Mouse (Mus musculus): Measurements from ENCODE around the gene Arxes2. TPM values are rescaled to one million over a fixed set of nuclear protein-coding genes. Genes with fewer than 3 reads are reported as not detected.
"Not testable (repeated sequence)": the region's sequence is repeated elsewhere in the genome, so short reads cannot be mapped to it uniquely, and the experiment has no call there.

The Arxes2 gene
- polyA plus RNA-seq, 1 experiment: 7.4 TPM

- TF ChIP-seq GATA1 (IDR thresholded peaks at IDR 0.05; ENCODE audit: low read length): no peak
These were observed 3.0 kb upstream of the Arxes2 start for GRCm38 (mm10) chrX:135990661-135991060.

DNA sequence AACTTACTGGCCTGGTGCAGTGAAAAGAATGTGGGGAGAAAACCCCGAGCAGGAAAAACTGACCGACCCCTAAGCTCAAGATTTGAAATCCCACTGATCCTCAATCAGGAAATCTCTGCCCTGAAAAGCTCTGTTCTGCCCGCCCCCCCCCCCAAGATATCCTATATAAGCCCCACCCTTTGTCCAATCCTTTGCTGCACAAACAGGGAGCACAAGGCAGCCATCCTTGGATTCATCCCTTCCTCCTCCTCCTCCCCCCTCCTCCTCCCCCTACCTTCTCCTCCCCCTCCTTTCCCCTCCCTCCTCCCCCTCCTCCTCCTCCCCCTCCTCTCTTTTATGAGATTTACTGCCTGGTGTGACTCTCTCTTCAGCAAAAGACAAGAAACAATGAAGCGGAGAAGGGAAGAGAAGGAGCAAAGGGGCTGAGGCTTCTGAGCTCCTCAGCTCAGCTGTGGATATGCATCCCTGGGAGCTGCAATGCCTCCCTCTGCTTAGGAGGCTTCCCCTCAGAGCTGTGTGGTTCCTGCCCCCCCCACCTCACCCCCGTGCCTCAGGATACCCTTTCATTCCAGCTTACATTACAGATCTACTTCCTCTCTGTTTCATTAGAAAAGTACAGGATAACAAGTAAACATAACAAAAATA lies 13.7 kb downstream of the Arxes2 start:
- TF ChIP-seq GATA1 (IDR thresholded peaks at IDR 0.05; ENCODE audit: low read length): no peak

- TF ChIP-seq GATA1 (IDR thresholded peaks at IDR 0.05; ENCODE audit: low read length): no peak
These were observed 20.8 kb downstream of the Arxes2 start for GRCm38 (mm10) chrX:136014392-136014791.

- TF ChIP-seq GATA1 (IDR thresholded peaks at IDR 0.05; ENCODE audit: low read length): no peak
These were observed 36.7 kb downstream of the Arxes2 start for GRCm38 (mm10) chrX:136030331-136030730.

DNA sequence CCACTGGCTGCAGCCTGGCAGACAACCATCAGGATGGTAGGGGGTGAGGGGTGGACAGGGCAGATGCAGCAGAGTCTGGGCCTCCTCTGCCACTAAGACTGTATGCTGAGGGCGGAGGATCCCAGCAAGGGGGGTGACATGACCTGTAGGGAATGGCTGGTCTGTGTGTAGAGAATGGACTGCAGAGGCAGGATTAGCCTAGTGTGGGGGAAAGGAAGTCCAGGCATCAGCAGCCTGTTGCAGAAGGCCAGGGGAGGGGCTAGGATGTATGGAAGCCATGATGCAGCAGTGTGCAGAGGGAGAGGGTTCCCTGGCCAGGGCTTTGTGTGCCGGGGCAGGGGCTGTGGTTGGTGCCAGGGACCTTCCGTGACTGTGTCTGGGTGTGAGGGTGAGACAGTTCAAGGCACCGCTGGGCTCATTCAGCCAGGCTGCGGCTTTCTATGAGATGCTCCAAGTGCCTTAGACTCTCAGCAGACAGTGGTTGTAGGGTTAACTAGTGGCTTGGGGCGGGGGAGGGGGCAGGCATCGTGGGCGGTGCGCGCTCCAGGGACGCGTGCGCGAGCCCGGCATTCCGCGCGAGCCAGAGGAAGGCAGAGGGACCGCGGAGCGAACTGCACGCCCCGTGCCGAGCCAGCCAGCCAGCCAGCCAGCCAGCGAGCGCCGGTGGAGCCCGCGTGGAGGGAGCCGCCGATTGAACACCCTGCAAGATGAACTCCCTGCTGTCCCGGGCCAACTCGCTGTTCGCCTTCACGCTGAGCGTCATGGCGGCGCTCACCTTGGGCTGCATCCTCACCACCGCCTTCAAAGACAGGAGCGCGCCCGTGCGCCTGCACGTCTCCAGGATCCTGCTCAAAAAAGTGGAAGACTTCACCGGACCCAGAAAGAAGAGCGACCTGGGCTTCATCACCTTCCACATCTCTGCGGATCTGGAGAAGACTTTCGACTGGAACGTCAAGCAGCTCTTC lies 39.5 kb downstream of the Arxes2 start, which contains the start of gene Arxes1:
Gene Arxes1, plus strand, starts transcription at position 569 of the 965 bp plus-strand sequence.
- TF ChIP-seq GATA1 (IDR thresholded peaks at IDR 0.05; ENCODE audit: low read length): not testable (repeated sequence)

- TF ChIP-seq GATA1 (IDR thresholded peaks at IDR 0.05; ENCODE audit: low read length): no peak
These were observed 50.1 kb downstream of the Arxes2 start for GRCm38 (mm10) chrX:136043726-136044125.

Other genes starting within 250 kb of the Arxes2 start
- gene Bhlhb9, start 196.2 kb upstream of the Arxes2 start, polyA plus RNA-seq (2012): 29.3 and 55.1 TPM in 2 replicates
- not detected in 2 replicates for gene Gprasp2, start 154.8 kb upstream of the Arxes2 start, polyA plus RNA-seq (2012)
- not detected in 2 replicates for gene Arxes1, start 39.5 kb downstream of the Arxes2 start, polyA plus RNA-seq (2012)
- 0.17 TPM in 1 of 2 replicates, not detected in the other for gene Bex2, start 74.4 kb downstream of the Arxes2 start, polyA plus RNA-seq (2012)
- not detected in 2 replicates for gene Nxf3, start 91.4 kb downstream of the Arxes2 start, polyA plus RNA-seq (2012)
- not detected in 2 replicates for gene Bex4, start 145.2 kb downstream of the Arxes2 start, polyA plus RNA-seq (2012)
- 3.4 and 17.9 TPM in 2 replicates for gene Tceal8, start 178.5 kb downstream of the Arxes2 start, polyA plus RNA-seq (2012)
- gene Tceal5, start 210.1 kb downstream of the Arxes2 start, polyA plus RNA-seq (2012): 0.30 and 0.37 TPM in 2 replicates
- gene Tceal7, start 221.0 kb downstream of the Arxes2 start, polyA plus RNA-seq (2012): not detected in 2 replicates
- not detected in 2 replicates for gene Bex1, start 221.7 kb downstream of the Arxes2 start, polyA plus RNA-seq (2012)